Mouse (Mus musculus) liver, embryonic 14.5 days (tissue): ENCODE measurements at regions not wholly inside any gene's neighbourhood (a gene's known extent, or its start where the extent isn't known, plus 50 kb on each side); places are given as distances from the start of the nearest gene placed in this dataset.

ENCODE experiments used
- ATAC-seq: fragments of 200-750 bp; cut with Nextera tagmentation; 2 replicates; pipeline ENCODE4 v1.8.0; 2017; ENCODE audit warnings: moderate number of reproducible peaks, mild to moderate bottlenecking, moderate library complexity; ENCODE audit not compliant: insufficient read depth
- DNase-seq, 3 experiments: peaks; one replicate each; pipeline ENCODE4 v3.0.0-alpha.2; 2012 to 2013; ENCODE audit warnings: low read depth in 3 of 3, low spot score in 3 of 3
- H3K27ac ChIP-seq: fragments of 300-500 bp; sonication (generic); 2 replicates; pipeline ENCODE4 v1.5.1; 2014; ENCODE audit warnings: moderate library complexity, mild to moderate bottlenecking, control low read depth, inconsistent platforms
- H3K27me3 ChIP-seq: fragments of 300-500 bp; sonication (generic); 2 replicates; pipeline ENCODE4 v1.6.1; 2014; ENCODE audit warnings: mild to moderate bottlenecking, low read length, moderate library complexity; ENCODE audit not compliant: control insufficient read depth, insufficient read depth
- H3K36me3 ChIP-seq: fragments of 300-500 bp; sonication (generic); replicated peaks from 2 replicates; pipeline ENCODE4 v1.6.1; 2014; ENCODE audit warnings: low read depth; ENCODE audit not compliant: control insufficient read depth, insufficient read depth
- H3K4me1 ChIP-seq, 2 experiments: fragments of 200-500 bp in 1 of 2; fragments of 300-500 bp in 1 of 2; sonication (generic) in 1 of 2; replicated peaks; 2 replicates each; pipeline ENCODE4 v1.6.1; 2012 to 2014; ENCODE audit warnings: antibody characterized with exemption in 1 of 2, inconsistent platforms in 1 of 2, low read length in 1 of 2; ENCODE audit not compliant: control insufficient read depth in 2 of 2, insufficient read depth in 2 of 2
- H3K4me2 ChIP-seq: fragments of 300-500 bp; sonication (generic); 2 replicates; pipeline ENCODE4 v1.6.1; 2014; ENCODE audit warnings: low read depth, mild to moderate bottlenecking, control low read depth, moderate library complexity
- H3K4me3 ChIP-seq, 2 experiments: fragments of 200-500 bp in 1 of 2; fragments of 300-500 bp in 1 of 2; sonication (generic) in 1 of 2; 2 replicates each; pipeline ENCODE4 v1.5.1; 2012 to 2014; ENCODE audit warnings: low read depth in 2 of 2, low read length in 2 of 2, mild to moderate bottlenecking in 2 of 2, control low read depth in 1 of 2, inconsistent platforms in 1 of 2, moderate library complexity in 1 of 2; ENCODE audit not compliant: insufficient read depth in 1 of 2
- H3K9ac ChIP-seq: fragments of 300-500 bp; sonication (generic); replicated peaks from 2 replicates; pipeline ENCODE4 v1.6.1; 2014; ENCODE audit warnings: mild to moderate bottlenecking, control low read depth, moderate library complexity
- H3K9me3 ChIP-seq: fragments of 300-500 bp; sonication (generic); 2 replicates; pipeline ENCODE4 v1.6.1; 2016; ENCODE audit warnings: low read length, mixed read lengths; ENCODE audit not compliant: control insufficient read depth
- CTCF ChIP-seq: IDR thresholded peaks from 2 replicates; pipeline ENCODE4 v1.5.1; 2016; ENCODE audit warnings: antibody characterized with exemption, low read depth, control low read depth
- EP300 ChIP-seq: IDR thresholded peaks from 2 replicates; pipeline ENCODE4 v1.6.1; 2016; ENCODE audit warnings: antibody characterized with exemption, low read depth
- WGBS: fragments of 180-500 bp; shearing (Covaris S2); extraction: QIAGEN DNeasy Blood & Tissue Kit; methylation state at CpG from one replicate; pipeline ENCODE4 v1.1.7; 2014; ENCODE audit not compliant: insufficient replicate concordance; 5-methylcytosine and 5-hydroxymethylcytosine counted together

DNA sequence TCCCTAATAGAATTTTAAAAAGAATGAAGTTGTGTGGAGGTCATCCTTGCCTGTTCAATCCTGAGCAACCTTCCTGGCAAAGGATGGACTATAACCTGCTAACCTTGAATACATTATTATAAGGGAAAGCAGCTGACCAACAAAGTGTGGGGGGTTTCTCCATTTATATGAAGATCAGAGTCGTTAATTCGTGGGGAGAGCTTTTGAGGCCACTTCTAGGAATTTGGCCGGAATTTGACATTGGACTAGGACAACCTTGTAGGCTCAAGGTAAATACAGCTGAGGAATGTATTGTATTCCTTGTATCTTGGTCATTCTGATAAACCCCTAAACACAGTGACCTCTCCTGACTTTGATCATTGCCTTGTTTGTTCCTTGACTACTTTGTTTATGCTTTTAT is 56.9 kb downstream of the Klf4 start:
- Histone ChIP-seq H3K27ac (no peak overlapping the region), H3K4me2 (no peak overlapping the region), H3K4me3 (no peak overlapping the region), H3K27me3 (no peaks in the 10 kb centered on the region), H3K9me3 (no peaks in the 10 kb centered on the region), H3K36me3 (no peaks in the 10 kb centered on the region), H3K4me1 (peaks cover 0 to 4% of the 10 kb centered on the region in 2 experiments; a peak in 2 of 4 replicates), H3K9ac (no peak overlapping the region)
- ATAC-seq (no peak), DNase-seq (no peak)
- TF ChIP-seq CTCF, result no peak
- TF ChIP-seq EP300, result no peak
- 60% methylated on average over 3 of the region's 3 CpGs for WGBS

DNA sequence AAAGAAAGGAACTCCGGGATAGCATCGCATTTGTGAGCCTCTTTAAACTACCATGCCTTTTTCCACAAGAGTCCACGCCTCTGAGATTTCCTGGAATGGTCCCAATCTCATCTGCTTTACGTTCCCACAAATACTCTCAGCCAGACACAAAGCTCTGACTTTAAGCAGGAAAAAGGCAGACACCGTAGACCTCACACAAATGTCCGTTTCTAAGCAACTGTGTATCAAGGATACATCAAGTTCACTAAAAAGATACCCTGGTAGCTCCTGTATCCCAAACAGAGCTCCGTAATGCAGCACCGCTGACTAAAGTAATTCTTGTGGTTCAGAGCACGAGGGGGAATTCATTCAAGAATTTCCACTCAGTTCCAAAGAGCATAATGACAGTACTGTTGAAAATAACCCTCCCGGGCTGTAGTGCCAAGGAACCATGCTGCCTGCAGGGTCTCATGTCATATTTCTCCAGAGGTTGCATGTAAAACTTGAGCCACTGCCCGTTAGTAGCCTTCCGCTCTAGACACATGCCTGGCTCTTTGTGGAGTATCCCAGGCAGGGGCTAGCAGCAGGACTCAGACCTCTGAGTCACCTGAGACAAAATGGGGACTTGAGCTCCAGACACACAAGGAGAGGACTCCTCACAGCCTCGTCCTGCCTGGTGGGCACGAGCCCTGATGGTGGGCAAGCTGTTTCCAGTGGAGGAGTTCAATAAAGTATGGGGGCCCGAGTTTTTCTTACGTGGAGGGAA is 58.0 kb downstream of the Klf4 start:
- H3K4me3 ChIP-seq, result no peak overlapping the region
- H3K36me3 ChIP-seq, result no peaks in the 10 kb centered on the region
- no peak overlapping the region for H3K9ac ChIP-seq
- no peak for TF ChIP-seq EP300
- no peak for TF ChIP-seq CTCF
- no peaks in the 10 kb centered on the region for H3K27me3 ChIP-seq
- H3K4me1 ChIP-seq, result peaks cover 0 to 4% of the 10 kb centered on the region in 2 experiments; a peak in 2 of 4 replicates
- 68% methylated on average over 16 of the region's 16 CpGs for WGBS
- no peak overlapping the region for H3K4me2 ChIP-seq
- H3K27ac ChIP-seq, result no peak overlapping the region
- ATAC-seq (no peak), DNase-seq (no peak)
- H3K9me3 ChIP-seq, result no peaks in the 10 kb centered on the region

DNA sequence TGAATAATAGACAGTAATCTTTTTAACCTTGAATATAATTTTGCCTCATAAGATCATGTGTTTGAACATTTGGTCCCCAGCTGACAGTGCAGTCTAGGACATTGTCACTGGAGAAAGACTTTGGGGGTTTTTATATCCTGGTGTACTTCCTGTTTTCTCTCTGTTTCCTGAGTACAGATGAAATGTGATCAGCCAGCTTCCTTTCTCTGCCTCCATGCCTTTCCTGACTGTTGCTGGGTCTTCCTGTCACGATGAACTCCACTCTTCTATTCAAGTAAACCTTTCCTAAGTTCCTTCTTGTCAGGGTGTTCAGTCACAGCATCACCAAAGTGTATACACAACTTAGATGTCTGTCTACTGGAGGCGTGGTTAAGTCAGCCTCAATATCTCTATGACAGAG is 59.6 kb downstream of the Klf4 start:
- H3K4me2 ChIP-seq, result no peak overlapping the region
- no peaks in the 10 kb centered on the region for H3K9me3 ChIP-seq
- H3K27me3 ChIP-seq, result no peaks in the 10 kb centered on the region
- H3K4me1 ChIP-seq, result peaks cover 0 to 4% of the 10 kb centered on the region in 2 experiments; a peak in 2 of 4 replicates
- WGBS, result 26% methylated on average over 2 of the region's 2 CpGs
- H3K9ac ChIP-seq, result no peak overlapping the region
- DNase-seq (no peak), ATAC-seq (no peak)
- H3K27ac ChIP-seq, result no peak overlapping the region
- TF ChIP-seq CTCF, result no peak
- no peak for TF ChIP-seq EP300
- no peaks in the 10 kb centered on the region for H3K36me3 ChIP-seq
- no peak overlapping the region for H3K4me3 ChIP-seq

DNA sequence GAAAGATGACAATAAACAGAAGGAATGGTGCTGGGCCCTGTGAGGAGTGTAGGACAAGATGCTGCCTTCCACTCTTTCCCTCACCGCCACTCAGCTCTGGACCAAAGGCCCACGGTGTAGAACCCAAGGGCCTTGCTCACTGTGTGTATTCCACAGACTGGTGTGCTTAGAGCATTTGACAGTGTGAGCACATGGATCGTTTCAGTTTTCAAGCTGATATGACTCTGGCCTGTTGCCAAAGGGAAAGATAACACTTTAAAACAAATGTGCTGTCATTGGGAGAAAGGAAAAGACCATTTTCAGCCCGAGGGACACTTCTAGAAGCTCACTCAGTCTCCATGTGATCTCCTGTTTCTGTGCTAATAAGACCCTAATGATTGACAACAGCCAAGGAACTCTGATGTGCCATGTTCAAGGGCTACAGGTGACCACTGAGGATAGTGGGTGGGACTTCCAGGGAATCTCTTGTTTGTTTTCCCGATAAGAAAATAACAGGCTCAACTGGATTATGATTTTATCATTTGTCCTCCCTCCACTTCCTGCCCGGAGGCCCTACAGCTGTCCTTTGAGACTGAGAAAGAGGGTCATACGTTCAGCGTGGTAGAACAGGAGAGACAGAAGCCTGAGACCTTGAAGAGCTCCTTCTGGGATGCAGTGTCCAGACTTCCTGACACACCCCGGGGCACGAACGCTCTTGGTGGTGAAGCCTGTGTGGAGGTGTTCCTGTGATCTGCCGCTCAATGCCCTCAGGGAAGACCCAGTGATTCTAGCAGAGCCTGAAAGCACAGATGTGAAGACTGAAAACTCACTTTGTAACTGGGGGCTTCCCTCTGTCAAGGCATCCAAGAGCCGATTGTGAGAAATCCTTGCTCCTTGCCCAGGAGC is 61.2 kb downstream of the Klf4 start:
- WGBS, result 46% methylated on average over 13 of the region's 13 CpGs
- H3K9ac ChIP-seq, result no peak overlapping the region
- no peaks in the 10 kb centered on the region for H3K36me3 ChIP-seq
- H3K4me3 ChIP-seq, result no peak overlapping the region
- DNase-seq (no peak), ATAC-seq (no peak)
- no peak for TF ChIP-seq EP300
- no peak for TF ChIP-seq CTCF
- no peaks in the 10 kb centered on the region for H3K9me3 ChIP-seq
- H3K27me3 ChIP-seq, result no peaks in the 10 kb centered on the region
- no peak overlapping the region for H3K4me2 ChIP-seq
- peaks cover 0 to 4% of the 10 kb centered on the region in 2 experiments; a peak in 2 of 4 replicates for H3K4me1 ChIP-seq
- H3K27ac ChIP-seq, result no peak overlapping the region

DNA sequence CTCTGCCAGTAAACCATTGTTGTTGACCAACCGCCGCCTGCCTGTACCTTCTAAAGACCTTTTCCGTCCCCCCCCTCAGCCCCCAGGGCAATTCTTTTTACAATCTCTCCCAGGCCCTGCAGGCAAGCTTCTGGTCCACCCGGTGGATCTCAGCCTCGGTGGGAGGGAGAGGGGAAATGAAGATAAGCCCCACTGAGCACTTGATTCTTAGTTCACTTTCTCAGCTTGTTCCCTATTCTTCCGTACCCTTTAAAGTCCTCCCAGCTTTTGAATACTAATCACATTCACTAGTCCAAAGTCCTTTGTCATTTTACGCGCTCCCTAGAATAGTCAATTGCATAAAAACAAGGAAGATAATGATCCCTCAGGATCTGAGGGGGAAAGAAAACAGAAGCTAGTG is 68.1 kb downstream of the Klf4 start:
- WGBS, result 17% methylated on average over 8 of the region's 8 CpGs
- Histone ChIP-seq H3K27me3 (no peaks in the 10 kb centered on the region), H3K4me2 (no peak overlapping the region)

More for the DNA sequence above, 68.1 kb downstream of the Klf4 start:
- no peaks in the 10 kb centered on the region for H3K4me1 ChIP-seq
- no peaks in the 10 kb centered on the region for H3K36me3 ChIP-seq
- H3K9me3 ChIP-seq, result no peaks in the 10 kb centered on the region
- H3K4me3 ChIP-seq, result no peak overlapping the region
- DNase-seq, result no peak
- ATAC-seq, result no peak
- no peak overlapping the region for H3K27ac ChIP-seq
- TF ChIP-seq CTCF, result no peak
- no peak for TF ChIP-seq EP300
- H3K9ac ChIP-seq, result no peak overlapping the region
